Mouse (Mus musculus) hindbrain, embryonic 10.5 days (tissue): ENCODE measurements around the gene Zmynd10. TPM values are rescaled to one million over a fixed set of nuclear protein-coding genes. Genes with fewer than 3 reads are reported as not detected.
A peak's percentile ranks its signal among the peaks of the same experiment; 100 is the strongest.

Experiments
- DNase-seq: peaks from one replicate; pipeline ENCODE4 v3.0.0-alpha.2; 2017; ENCODE audit warnings: low spot score
- H3K27ac ChIP-seq: fragments of 300-500 bp; sonication (generic); 2 replicates; pipeline ENCODE4 v1.5.1; 2016; ENCODE audit warnings: mild to moderate bottlenecking, moderate library complexity
- H3K27me3 ChIP-seq: fragments of 300-500 bp; sonication (generic); 2 replicates; pipeline ENCODE4 v1.6.1; 2016; ENCODE audit warnings: mild to moderate bottlenecking; ENCODE audit not compliant: poor library complexity, insufficient read depth, severe bottlenecking
- H3K36me3 ChIP-seq: fragments of 300-500 bp; sonication (generic); 2 replicates; pipeline ENCODE4 v1.6.1; 2016; ENCODE audit warnings: mild to moderate bottlenecking, moderate library complexity
- H3K4me1 ChIP-seq: fragments of 300-500 bp; sonication (generic); replicated peaks from 2 replicates; pipeline ENCODE4 v1.6.1; 2016; ENCODE audit warnings: mild to moderate bottlenecking
- H3K4me3 ChIP-seq: fragments of 300-500 bp; sonication (generic); 2 replicates; pipeline ENCODE4 v1.5.1; 2016; ENCODE audit warnings: mild to moderate bottlenecking, moderate library complexity
- H3K9me3 ChIP-seq: fragments of 300-500 bp; sonication (generic); 2 replicates; pipeline ENCODE4 v1.6.1; 2016; ENCODE audit warnings: mild to moderate bottlenecking, moderate library complexity
- whole genome bisulfite sequencing: fragments of 180-500 bp; shearing (Covaris S2); methylation state at CpG from one replicate; pipeline ENCODE4 v1.1.7; 2016; 5-methylcytosine and 5-hydroxymethylcytosine counted together
- polyA plus RNA-seq: library from polyadenylated mRNA; unstranded; fragments of >200 nt; fragmentation: Nextera tagmentation; extraction: Ambion mirVana; gene quantifications from 2 replicates; pipeline ENCODE4 v1.2.1, GENCODE M21; 2016

Gene Zmynd10
- polyA plus RNA-seq, 1 experiment from 2014 or later = 4.7 TPM

DNA sequence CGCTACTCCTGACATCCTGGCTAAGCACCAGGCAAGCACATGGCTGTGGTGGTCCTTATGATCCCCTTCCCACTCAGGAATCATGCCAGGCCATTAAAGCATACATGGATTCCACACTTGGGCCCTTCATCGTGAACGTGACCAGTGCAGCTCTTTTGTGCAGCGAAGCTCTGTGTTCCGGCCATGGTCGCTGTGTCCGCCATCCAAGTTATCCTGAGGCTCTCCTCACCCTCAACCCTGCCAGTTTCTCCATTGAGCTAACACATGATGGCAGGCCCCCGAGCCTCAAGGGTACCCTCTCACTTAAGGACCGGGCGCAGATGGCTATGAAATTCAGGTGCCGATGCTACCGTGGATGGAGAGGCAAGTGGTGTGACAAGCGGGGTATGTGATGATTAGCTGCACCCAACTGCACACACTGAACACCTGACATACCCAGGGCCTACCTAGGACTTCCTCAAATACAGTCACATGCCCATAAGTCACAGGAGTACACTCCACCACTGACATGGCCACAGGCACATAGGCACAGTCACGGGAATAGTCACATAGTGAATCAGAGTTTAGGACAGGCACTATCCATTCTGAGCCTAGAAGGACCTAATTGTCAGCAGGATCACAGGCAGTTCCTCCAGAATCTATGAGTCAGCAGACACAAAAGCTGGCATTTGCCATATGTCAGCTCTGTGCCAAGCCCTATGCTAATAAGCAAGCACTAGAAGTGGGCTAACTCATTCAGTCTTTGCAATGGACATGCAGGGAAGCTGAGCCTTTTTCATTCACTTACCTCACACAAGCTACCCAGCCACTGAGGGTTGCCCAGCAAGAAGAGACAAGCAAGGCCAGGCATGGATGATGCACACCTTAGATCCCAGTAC is 32.2 kb downstream of the Zmynd10 start:
- peak overlapping the region; percentile 93; the same call in 1 of the 2 replicates for H3K27ac ChIP-seq
- peaks cover 78% of the 10 kb centered on the region for H3K4me1 ChIP-seq
- H3K27me3 ChIP-seq = no peaks in the 10 kb centered on the region
- 0 out of 2 replicates have a peak overlapping the region, but pooled peaks have one; percentile 70 for H3K4me3 ChIP-seq
- WGBS = 94% methylated on average over 14 of the region's 14 CpGs
- peaks cover 27% of the 10 kb centered on the region for H3K36me3 ChIP-seq
- no peak for DNase-seq
- H3K9me3 ChIP-seq = no peaks in the 10 kb centered on the region

DNA sequence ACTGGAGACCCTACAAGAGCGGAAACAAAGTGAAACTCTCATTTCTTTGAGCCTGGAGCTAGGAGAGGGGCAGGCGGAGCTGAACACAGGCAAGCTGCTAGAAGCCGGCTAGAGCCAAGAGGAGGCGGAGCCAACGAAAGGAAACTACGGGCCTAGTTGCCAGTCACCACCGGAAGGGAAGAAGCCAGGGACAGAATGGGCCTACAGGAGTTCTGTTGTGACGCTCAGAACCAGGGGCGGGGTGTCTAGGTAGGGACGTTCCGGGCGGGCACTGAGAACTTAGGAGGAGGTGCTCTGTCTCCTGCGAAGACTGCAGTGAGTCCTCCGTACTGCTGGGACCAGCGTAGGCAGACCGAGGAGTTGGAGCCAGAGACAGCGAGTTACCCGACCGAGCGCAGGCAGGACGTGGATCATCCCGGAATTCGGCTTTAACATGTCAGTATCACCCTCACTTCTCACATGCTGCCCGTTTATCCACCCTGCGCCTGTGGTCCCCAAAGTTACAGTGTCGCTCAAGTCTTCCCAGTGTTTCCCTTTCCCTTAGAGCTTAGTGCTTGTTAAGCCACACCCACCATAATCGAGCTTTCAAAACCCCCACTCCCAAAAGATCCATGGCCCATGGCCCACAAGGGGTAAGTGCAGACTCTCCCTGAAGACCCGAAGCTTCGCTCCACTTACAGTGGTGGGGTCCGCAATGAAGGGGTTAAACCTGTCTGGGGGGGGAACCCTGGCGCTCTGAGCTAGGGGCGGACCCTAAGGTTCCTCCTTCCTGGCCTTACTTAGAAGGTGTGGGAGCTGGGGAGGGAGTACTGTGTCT is 33.6 kb downstream of the Zmynd10 start, which contains the start of gene Hyal3:
TSS of gene Hyal3 (plus strand) at position 318 of the 817 bp plus-strand sequence.
- Histone ChIP-seq H3K27me3 (no peaks in the 10 kb centered on the region), H3K27ac (peak within 1 kb of the TSS; percentile 93), H3K9me3 (no peaks in the 10 kb centered on the region), H3K4me3 (peak within 1 kb of the TSS; percentile 70), H3K36me3 (peaks cover 19% of the 10 kb centered on the region), H3K4me1 (peaks cover 74% of the 10 kb centered on the region)
- DNase-seq = peak; percentile 84
- WGBS = 1% methylated on average over 32 of the region's 32 CpGs

DNA sequence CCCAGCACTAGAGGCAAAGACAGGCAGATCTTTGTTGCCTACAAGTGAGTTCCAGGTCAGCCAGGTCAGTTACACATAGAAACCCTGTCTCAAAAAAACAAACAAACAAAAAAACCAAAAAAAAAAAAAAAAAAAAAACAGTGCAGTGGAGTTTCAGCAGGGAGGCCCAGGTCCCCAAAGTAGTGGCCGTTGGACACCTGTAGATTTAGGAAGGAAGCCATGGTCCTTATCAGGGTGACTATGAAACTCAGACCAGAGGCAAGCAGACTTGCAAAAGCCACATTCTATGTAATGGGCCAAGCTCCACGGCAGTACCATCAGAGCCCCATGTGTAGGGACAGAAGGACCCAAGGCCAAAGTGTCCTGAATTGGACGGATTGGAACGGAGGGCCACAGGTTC is 34.5 kb downstream of the Zmynd10 start:
- H3K4me1 ChIP-seq = peaks cover 67% of the 10 kb centered on the region
- no peaks in the 10 kb centered on the region for H3K9me3 ChIP-seq
- DNase-seq = no peak
- H3K36me3 ChIP-seq = peaks cover 19% of the 10 kb centered on the region
- H3K27me3 ChIP-seq = no peaks in the 10 kb centered on the region
- peak overlapping the region; percentile 70 for H3K4me3 ChIP-seq
- H3K27ac ChIP-seq = peak overlapping the region; percentile 93
- 76% methylated on average over 4 of the region's 4 CpGs for WGBS

DNA sequence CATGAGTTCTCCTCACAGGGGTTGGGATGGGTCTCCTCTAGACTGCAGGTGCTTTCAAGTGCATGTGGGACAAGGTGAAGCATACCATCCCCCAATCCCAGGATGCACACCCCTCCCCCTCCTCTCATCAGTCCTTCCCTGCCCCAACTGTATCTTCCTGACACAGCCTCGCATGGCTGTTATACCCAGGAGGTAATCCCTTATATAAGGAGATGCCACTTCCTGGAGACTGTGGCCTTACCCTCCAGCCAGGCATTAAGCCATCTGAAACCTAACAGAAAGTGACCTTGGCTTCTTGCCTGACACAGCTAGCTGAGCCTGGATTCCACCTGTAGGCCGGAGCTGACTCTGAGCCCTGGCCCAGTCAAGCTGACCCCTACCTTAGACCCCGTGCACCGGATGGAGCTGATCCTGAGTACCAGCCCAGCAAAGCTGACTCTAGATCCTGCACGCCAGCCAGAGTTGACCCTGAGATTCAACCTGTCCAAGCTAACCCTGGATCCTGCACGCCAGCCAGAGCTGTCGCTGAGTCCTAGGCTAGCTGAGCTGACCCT is 35.5 kb downstream of the Zmynd10 start:
- no peak overlapping the region for H3K27ac ChIP-seq
- DNase-seq = no peak
- H3K4me3 ChIP-seq = no peak overlapping the region
- H3K4me1 ChIP-seq = peaks cover 65% of the 10 kb centered on the region
- H3K27me3 ChIP-seq = no peaks in the 10 kb centered on the region
- no peaks in the 10 kb centered on the region for H3K9me3 ChIP-seq
- H3K36me3 ChIP-seq = peaks cover 19% of the 10 kb centered on the region
- 90% methylated on average over 7 of the region's 7 CpGs for whole genome bisulfite sequencing

DNA sequence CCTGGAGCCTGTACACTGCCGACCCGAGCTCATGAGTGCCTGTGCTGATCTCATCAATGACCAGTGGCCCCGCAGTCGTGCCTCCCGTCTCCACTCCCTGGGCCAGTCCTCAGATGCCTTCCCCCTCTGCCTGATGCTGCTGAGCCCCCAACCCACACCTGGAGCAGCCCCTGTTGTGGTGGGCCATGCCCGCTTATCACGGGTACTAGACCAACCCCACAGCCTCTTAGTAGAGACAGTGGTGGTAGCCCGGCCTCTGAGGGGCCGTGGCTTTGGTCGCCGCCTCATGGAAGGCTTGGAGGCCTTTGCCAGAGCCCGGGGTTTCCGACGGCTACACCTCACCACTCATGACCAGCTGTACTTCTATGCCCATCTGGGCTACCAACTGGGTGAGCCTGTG is 36.1 kb downstream of the Zmynd10 start:
- Histone ChIP-seq H3K27ac (0 out of 2 replicates have a peak overlapping the region, but pooled peaks have one; percentile 3), H3K4me1 (peaks cover 65% of the 10 kb centered on the region), H3K36me3 (peaks cover 19% of the 10 kb centered on the region), H3K9me3 (no peaks in the 10 kb centered on the region), H3K4me3 (no peak overlapping the region; the same call in 1 of the 2 replicates), H3K27me3 (no peaks in the 10 kb centered on the region)
- DNase-seq = no peak
- WGBS = 91% methylated on average over 14 of the region's 14 CpGs

DNA sequence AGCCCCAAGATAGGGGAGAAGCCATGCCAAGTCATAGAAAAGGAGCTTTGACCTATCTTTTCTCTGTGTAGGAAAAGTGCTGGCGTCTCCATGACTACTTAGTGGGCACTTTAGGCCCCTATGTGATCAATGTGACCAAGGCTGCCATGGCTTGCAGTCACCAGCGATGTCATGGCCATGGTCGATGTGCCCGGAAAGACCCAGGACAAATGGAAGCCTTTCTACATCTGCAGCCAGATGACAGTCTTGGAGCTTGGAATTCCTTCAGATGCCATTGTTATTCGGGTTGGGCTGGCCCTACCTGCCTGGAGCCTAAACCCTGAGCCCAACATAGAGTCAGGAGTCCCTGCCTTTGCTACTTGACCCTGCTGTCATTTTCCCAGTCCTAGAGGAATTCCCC is 39.4 kb downstream of the Zmynd10 start:
- Histone ChIP-seq H3K4me3 (no peak overlapping the region), H3K27me3 (no peaks in the 10 kb centered on the region), H3K9me3 (no peaks in the 10 kb centered on the region), H3K4me1 (peaks cover 44% of the 10 kb centered on the region), H3K36me3 (peaks cover 42% of the 10 kb centered on the region), H3K27ac (peak overlapping the region; percentile 70)
- 92% methylated on average over 5 of the region's 5 CpGs for WGBS
- DNase-seq = no peak

DNA sequence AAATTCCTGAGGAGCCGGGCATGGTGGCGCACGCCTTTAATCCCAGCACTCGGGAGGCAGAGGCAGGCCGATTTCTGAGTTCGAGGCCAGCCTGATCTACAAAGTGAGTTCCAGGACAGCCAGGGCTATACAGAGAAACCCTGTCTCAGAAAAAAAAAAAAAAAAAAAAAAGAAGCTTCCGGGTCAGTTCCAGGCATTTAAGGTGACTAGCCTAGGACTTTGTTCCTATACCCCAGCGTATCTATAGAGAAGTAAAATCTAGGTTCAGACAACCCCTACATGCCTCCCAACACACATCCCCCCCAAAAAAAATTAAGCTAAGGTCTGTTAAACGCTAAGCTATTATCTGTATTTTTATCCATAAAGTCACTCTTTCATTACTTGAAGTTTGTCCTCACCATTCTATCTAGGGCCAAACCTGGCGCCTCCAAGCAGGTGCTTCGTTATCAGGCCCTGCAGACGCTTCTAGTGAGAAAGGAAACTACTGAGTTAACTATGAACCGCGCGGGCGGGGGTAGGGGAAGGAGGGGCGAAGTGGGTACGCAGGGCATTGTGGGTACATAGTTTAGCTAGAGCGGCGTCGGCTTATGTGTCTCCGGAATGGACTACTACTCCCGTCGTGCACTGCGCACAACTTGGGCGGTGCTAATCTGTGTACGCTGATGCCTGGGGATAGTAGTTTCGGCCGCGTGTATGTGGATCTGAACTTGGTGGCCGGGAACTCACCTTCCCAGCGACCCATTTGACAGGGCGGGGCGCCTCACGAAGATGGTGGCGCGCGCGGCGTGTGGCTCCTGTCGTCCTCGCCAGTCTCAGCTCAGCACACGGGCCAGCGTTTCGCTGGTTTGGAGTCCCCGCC is 40.1 kb downstream of the Zmynd10 start, which contains the start of gene Ifrd2:
TSS of gene Ifrd2 (plus strand) at position 669 of the 859 bp plus-strand sequence.
- peak; percentile 96 for DNase-seq
- Histone ChIP-seq H3K27ac (peak within 1 kb of the TSS; percentile 85), H3K9me3 (no peaks in the 10 kb centered on the region), H3K4me3 (peak within 1 kb of the TSS; percentile 68), H3K4me1 (peaks cover 42% of the 10 kb centered on the region), H3K27me3 (no peaks in the 10 kb centered on the region), H3K36me3 (peaks cover 49% of the 10 kb centered on the region)
- WGBS = 15% methylated on average over 46 of the region's 46 CpGs

DNA sequence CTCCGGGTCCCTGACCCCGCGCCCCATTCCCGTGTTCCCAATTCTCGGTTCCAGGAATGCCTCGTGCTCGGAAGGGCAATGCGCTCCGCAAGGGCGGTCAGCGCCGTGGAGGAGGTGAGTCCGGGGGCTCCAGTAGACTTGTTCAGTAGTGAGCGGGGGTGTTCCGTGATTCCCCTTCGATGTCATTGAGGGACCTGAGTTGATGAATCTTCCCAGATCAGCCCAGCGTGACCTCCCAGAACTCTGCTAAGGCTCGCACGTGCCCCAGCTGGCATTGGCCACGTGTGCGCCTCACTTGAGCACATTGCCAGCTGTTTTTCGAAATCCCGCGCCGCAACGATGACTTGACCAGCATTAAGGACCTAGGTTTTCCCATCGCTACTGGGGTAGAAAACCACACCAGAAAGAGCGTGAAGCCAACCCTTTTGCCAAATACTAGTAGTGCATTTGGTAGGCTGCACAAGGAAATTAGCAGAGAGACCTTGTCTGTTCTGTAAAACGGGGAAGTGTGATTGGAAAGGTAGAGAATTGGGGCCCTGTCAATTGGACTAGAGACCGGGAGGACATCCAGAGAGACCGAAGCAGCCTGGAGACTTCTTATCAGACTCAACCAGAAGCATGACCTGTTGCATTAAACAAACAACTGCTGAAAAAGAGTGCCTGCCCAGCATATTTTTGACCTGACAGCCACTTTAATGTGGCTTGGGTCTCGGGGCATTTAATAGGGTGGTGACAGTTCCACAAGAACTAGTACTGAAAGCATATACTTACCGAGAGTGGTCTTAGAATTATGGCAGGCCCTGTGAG is 40.9 kb downstream of the Zmynd10 start:
- peak overlapping the region; percentile 85 for H3K27ac ChIP-seq
- 7% methylated on average over 33 of the region's 33 CpGs for WGBS
- H3K9me3 ChIP-seq = no peaks in the 10 kb centered on the region
- no peaks in the 10 kb centered on the region for H3K27me3 ChIP-seq
- peaks cover 38% of the 10 kb centered on the region for H3K4me1 ChIP-seq
- H3K4me3 ChIP-seq = peak overlapping the region; percentile 68
- DNase-seq = no peak
- H3K36me3 ChIP-seq = peaks cover 50% of the 10 kb centered on the region

DNA sequence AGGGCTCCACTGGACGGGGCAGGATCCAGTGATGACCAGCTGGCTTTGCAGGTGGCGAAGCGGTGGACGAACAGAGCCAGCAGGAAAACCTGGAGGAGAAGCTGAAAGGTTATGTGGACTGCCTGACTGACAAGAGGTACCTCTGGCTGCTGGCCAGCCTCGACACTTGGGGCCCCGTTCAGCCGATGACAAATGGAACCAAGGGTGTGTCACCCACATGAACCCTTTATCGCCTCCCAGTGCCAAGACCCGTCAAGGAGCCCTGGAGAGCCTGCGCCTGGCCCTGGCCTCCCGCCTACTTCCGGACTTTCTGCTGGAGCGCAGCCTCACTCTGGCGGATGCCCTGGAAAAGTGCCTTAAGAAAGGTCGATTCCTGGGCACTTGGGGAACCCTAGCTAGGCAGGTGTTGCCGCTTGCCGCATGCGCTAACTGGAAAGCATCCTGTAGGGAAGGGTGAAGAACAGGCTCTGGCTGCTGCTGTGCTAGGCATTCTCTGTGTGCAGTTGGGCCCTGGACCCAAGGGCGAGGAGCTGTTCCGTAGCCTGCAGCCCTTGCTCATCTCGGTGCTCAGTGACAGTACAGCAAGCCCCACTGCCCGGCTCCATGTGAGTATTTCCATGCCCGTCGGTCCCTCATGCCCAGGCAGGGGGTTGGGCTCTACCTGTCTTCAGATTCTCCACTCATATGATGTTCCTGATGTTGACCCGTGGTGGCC is 43.1 kb downstream of the Zmynd10 start:
- no peak for DNase-seq
- Histone ChIP-seq H3K27ac (no peak overlapping the region), H3K4me3 (no peak overlapping the region), H3K36me3 (peaks cover 58% of the 10 kb centered on the region), H3K4me1 (peaks cover 47% of the 10 kb centered on the region), H3K27me3 (no peaks in the 10 kb centered on the region), H3K9me3 (no peaks in the 10 kb centered on the region)
- 91% methylated on average over 25 of the region's 25 CpGs for WGBS

DNA sequence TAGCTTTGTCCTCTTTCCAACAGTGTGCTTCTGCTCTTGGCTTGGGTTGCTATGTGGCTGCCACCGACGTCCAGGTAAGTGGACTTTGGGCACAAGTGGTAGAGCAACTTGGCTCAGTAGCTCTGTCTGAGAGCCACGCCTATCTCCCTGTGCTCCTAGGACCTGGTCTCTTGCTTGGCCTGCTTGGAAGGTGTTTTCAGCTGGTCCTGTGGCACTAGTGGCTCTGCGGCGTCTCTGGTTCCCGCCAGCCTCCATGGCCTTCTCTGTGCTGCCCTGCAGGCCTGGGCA is 43.6 kb downstream of the Zmynd10 start:
- no peak for DNase-seq
- Histone ChIP-seq H3K4me1 (peaks cover 47% of the 10 kb centered on the region), H3K36me3 (peaks cover 58% of the 10 kb centered on the region), H3K4me3 (no peak overlapping the region), H3K27ac (no peak overlapping the region), H3K27me3 (no peaks in the 10 kb centered on the region), H3K9me3 (no peaks in the 10 kb centered on the region)
- 93% methylated on average over 6 of the region's 6 CpGs for WGBS
